Mouse (Mus musculus) CH12.LX (cell line): Measurements from ENCODE around the gene Cluap1. TPM values are rescaled to one million over a fixed set of nuclear protein-coding genes. Genes with fewer than 3 reads are reported as not detected.
A peak's percentile ranks its signal among the peaks of the same experiment; 100 is the strongest.

Source experiments
- DNase-seq: peaks from one replicate; pipeline ENCODE4 v3.0.0-alpha.2; 2013; ENCODE audit errors: extremely low read depth
- H3K27ac ChIP-seq: 2 replicates; pipeline ENCODE4 v1.5.1; 2012; ENCODE audit warnings: low read depth, mild to moderate bottlenecking, control low read depth, moderate library complexity; ENCODE audit not compliant: insufficient read depth
- H3K27me3 ChIP-seq: replicated peaks from 2 replicates; pipeline ENCODE3; 2012; ENCODE audit warnings: inconsistent platforms
- H3K36me3 ChIP-seq, 2 experiments: replicated peaks in 1 of 2; 2 replicates each; pipeline versions ENCODE3 to v1.6.1; 2012; ENCODE audit warnings: inconsistent platforms in 1 of 2, low read length in 1 of 2, mild to moderate bottlenecking in 1 of 2, mixed read lengths in 1 of 2, moderate library complexity in 1 of 2; ENCODE audit not compliant: control insufficient read depth in 1 of 2, insufficient read depth in 1 of 2
- H3K4me1 ChIP-seq, 2 experiments: 2 replicates each; pipeline ENCODE4 v1.6.1; 2012; ENCODE audit warnings: inconsistent platforms in 1 of 2, moderate library complexity in 1 of 2; ENCODE audit not compliant: insufficient read depth in 2 of 2, control insufficient read depth in 1 of 2
- H3K4me2 ChIP-seq: 2 replicates; pipeline ENCODE4 v1.6.1; 2012; ENCODE audit warnings: low read depth, mild to moderate bottlenecking, control low read depth; ENCODE audit not compliant: poor library complexity, insufficient read depth, severe bottlenecking
- H3K4me3 ChIP-seq, 3 experiments: fragments of 150-350 bp in 1 of 3; sonication (generic) in 1 of 3; replicated peaks in 1 of 3; 2 replicates each; pipeline versions ENCODE3 to v1.5.1; 2011 to 2012; ENCODE audit warnings: low read depth in 2 of 3, low read length in 2 of 3, mild to moderate bottlenecking in 2 of 3, moderate library complexity in 2 of 3, control low read depth in 1 of 3, improper control_type of control experiment in 1 of 3, inconsistent platforms in 1 of 3, mixed read lengths in 1 of 3; ENCODE audit not compliant: poor library complexity in 1 of 3
- H3K79me2 ChIP-seq: replicated peaks from 2 replicates; pipeline ENCODE4 v1.6.1; 2012; ENCODE audit warnings: mild to moderate bottlenecking, moderate library complexity; ENCODE audit not compliant: control insufficient read depth, poor library complexity, insufficient read depth, severe bottlenecking; ENCODE audit errors: extremely low read depth
- H3K9ac ChIP-seq: 2 replicates; pipeline ENCODE4 v1.6.1; 2012; ENCODE audit warnings: low read depth, mild to moderate bottlenecking, control low read depth, moderate library complexity; ENCODE audit not compliant: insufficient read depth
- H3K9me3 ChIP-seq: replicated peaks from 2 replicates; pipeline ENCODE3; 2012; ENCODE audit warnings: low read length, inconsistent platforms, mixed read lengths
- CHD1 ChIP-seq: IDR thresholded peaks from 2 replicates; pipeline ENCODE4 v1.6.1; 2012; ENCODE audit warnings: low read depth, low read length, improper control_type of control experiment, inconsistent platforms
- CHD2 ChIP-seq: IDR thresholded peaks from 2 replicates; pipeline ENCODE4 v1.6.1; 2011; ENCODE audit warnings: low read length, improper control_type of control experiment
- CTCF ChIP-seq, 2 experiments: IDR thresholded peaks in 1 of 2; conservative IDR thresholded peaks in 1 of 2; 2 replicates each; pipeline ENCODE4 v1.5.1; 2011 to 2012; ENCODE audit warnings: low read depth in 2 of 2, low read length in 2 of 2, improper control_type of control experiment in 1 of 2, inconsistent platforms in 1 of 2, mild to moderate bottlenecking in 1 of 2, moderate library complexity in 1 of 2
- EP300 ChIP-seq: IDR thresholded peaks from 2 replicates; pipeline ENCODE4 v1.6.1; 2011; ENCODE audit warnings: low read length, improper control_type of control experiment
- ETS1 ChIP-seq: conservative IDR thresholded peaks from 2 replicates; pipeline ENCODE4 v1.6.1; 2012; ENCODE audit warnings: low read depth, mild to moderate bottlenecking, inconsistent platforms, low read length, improper control_type of control experiment, moderate library complexity
- HCFC1 ChIP-seq: IDR thresholded peaks from 2 replicates; pipeline ENCODE4 v1.6.1; 2012; ENCODE audit warnings: low read depth, mild to moderate bottlenecking, inconsistent platforms, low read length, improper control_type of control experiment
- JUND ChIP-seq: conservative IDR thresholded peaks from 2 replicates; pipeline ENCODE4 v1.6.1; 2011; ENCODE audit warnings: low read depth, low read length, improper control_type of control experiment
- KAT2A ChIP-seq: IDR thresholded peaks from 2 replicates; pipeline ENCODE4 v1.6.1; 2012; ENCODE audit warnings: low read length, improper control_type of control experiment, inconsistent platforms; ENCODE audit not compliant: insufficient replicate concordance
- MAFK ChIP-seq: IDR thresholded peaks from 2 replicates; pipeline ENCODE4 v1.6.1; 2011; ENCODE audit warnings: low read length, improper control_type of control experiment; ENCODE audit not compliant: insufficient replicate concordance
- MAX ChIP-seq: IDR thresholded peaks from 2 replicates; pipeline ENCODE4 v1.6.1; 2011; ENCODE audit warnings: low read length, improper control_type of control experiment
- NRF1 ChIP-seq: IDR thresholded peaks from 2 replicates; pipeline ENCODE4 v1.6.1; 2014; ENCODE audit warnings: low read depth, mild to moderate bottlenecking, inconsistent platforms, low read length, improper control_type of control experiment, moderate library complexity
- POLR2A ChIP-seq: IDR thresholded peaks from 2 replicates; pipeline ENCODE4 v1.6.1; 2011; ENCODE audit warnings: low read depth, mild to moderate bottlenecking, improper control_type of control experiment, low read length
- RCOR1 ChIP-seq: conservative IDR thresholded peaks from 2 replicates; pipeline ENCODE4 v1.6.1; 2012; ENCODE audit warnings: low read depth, mild to moderate bottlenecking, inconsistent platforms, low read length, improper control_type of control experiment
- SIN3A ChIP-seq: IDR thresholded peaks from 2 replicates; pipeline ENCODE4 v1.6.1; 2012; ENCODE audit warnings: low read length, improper control_type of control experiment, inconsistent platforms
- TCF12 ChIP-seq: IDR thresholded peaks from 2 replicates; pipeline ENCODE4 v1.6.1; 2014; ENCODE audit warnings: low read depth, mild to moderate bottlenecking, inconsistent platforms, low read length, improper control_type of control experiment
- USF1 ChIP-seq: IDR thresholded peaks from 2 replicates; pipeline ENCODE4 v1.6.1; 2014; ENCODE audit warnings: low read depth, mild to moderate bottlenecking, inconsistent platforms, low read length, improper control_type of control experiment
- ZC3H11A ChIP-seq: IDR thresholded peaks from 2 replicates; pipeline ENCODE4 v1.6.1; 2012; ENCODE audit warnings: low read depth, mild to moderate bottlenecking, inconsistent platforms, low read length, improper control_type of control experiment
- ZKSCAN1 ChIP-seq: IDR thresholded peaks from 2 replicates; pipeline ENCODE4 v1.6.1; 2012; ENCODE audit warnings: low read depth, inconsistent platforms, low read length, improper control_type of control experiment, borderline replicate concordance
- ZNF384 ChIP-seq: IDR thresholded peaks from 2 replicates; pipeline ENCODE4 v1.6.1; 2012; ENCODE audit warnings: low read depth, low read length, improper control_type of control experiment, inconsistent platforms
- dilution Hi-C: fragments of 300-500 bp; cut with MboI; formaldehyde crosslinking; loops from 2 replicates; pipeline ENCODE4 v1.14.3; 2020; ENCODE audit warnings: low sequenced_read_pairs; ENCODE audit not compliant: extremely low pct_unique_long_range_greater_than_20kb, extremely low pct_ligation_motif_present
- in situ Hi-C: fragments of 300-500 bp; cut with MboI; formaldehyde crosslinking; loops from 3 replicates; pipeline ENCODE4 v1.14.3; 2019; ENCODE audit warnings: low sequenced_read_pairs, low pct_ligation_motif_present, low pct_unique_long_range_greater_than_20kb, mixed read lengths
- polyA plus RNA-seq: library from polyadenylated mRNA; unstranded; fragments of >175 nt; gene quantifications from 2 replicates; pipeline ENCODE4 v1.2.1, GENCODE M21; 2012; ENCODE audit warnings: low read depth; ENCODE audit not compliant: insufficient read length
- total RNA-seq, 2 experiments: library from RNA; depleted of rRNA; stranded (reverse); fragments of 300-350 nt in 1 of 2; fragments of >200 nt in 1 of 2; gene quantifications; 2 replicates each; pipeline ENCODE4 v1.2.3; 2012 to 2014

Cluap1 gene
- total and polyA plus RNA-seq, 3 experiments: 33.7 to 47.0 (median 46.5) TPM

DNA sequence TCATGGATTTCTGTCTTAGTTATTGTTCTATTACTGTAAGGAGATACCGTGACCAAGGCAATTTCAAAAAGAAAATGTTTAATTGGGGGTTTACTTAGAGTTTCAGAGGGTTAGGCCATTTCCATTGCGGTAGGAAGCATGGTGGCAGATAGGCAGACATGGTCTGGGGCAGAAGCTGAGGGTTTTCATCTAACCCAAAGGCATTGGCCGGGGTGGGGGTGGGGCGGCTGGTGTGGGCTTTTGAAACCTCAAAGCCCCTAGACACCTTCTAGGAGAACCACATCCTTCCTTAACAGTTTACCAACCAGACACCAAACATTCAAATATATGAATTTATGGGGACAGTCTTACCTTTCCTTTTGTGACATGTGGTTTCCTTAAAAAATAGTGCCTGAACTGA is 49.3 kb upstream of the Cluap1 start:
- Histone ChIP-seq H3K27ac (no peak overlapping the region), H3K4me1 (peaks cover 2 to 5% of the 10 kb centered on the region in 2 experiments; a peak in 1 of 4 replicates), H3K27me3 (no peaks in the 10 kb centered on the region), H3K9me3 (no peaks in the 10 kb centered on the region), H3K36me3 (peaks cover 10 to 28% of the 10 kb centered on the region in 2 experiments), H3K4me2 (no peak overlapping the region), H3K79me2 (0 out of 2 replicates have a peak, but pooled peaks cover 2% of the 10 kb centered on the region), H3K4me3 (no peak overlapping the region), H3K9ac (no peak overlapping the region)
- DNase-seq: peak; percentile 14
- no peak for TF ChIP-seq CHD1
- TF ChIP-seq ZC3H11A: no peak
- TF ChIP-seq EP300: no peak
- no peak for TF ChIP-seq MAFK
- TF ChIP-seq MAX: no peak
- TF ChIP-seq ZNF384: no peak
- TF ChIP-seq ZKSCAN1: no peak
- TF ChIP-seq KAT2A: no peak
- TF ChIP-seq CHD2: no peak
- no peak for TF ChIP-seq TCF12
- no peak for TF ChIP-seq ETS1
- TF ChIP-seq NRF1: no peak
- no peak for TF ChIP-seq JUND
- no peak for TF ChIP-seq POLR2A
- no peak for TF ChIP-seq HCFC1
- no peak for TF ChIP-seq RCOR1
- in situ Hi-C loops (no loop called here), dilution Hi-C loops (no loop called here)

GRCm38 (mm10) chr16:3871815-3872214 is 36.8 kb upstream of the Cluap1 start:
- peak overlapping the region; percentile 52 for H3K4me2 ChIP-seq
- peak overlapping the region; percentile 57 for H3K9ac ChIP-seq
- no peaks in the 10 kb centered on the region for H3K9me3 ChIP-seq
- dilution Hi-C loops (no loop called here), in situ Hi-C loops (no loop called here)
- peaks cover 8% of the 10 kb centered on the region for H3K79me2 ChIP-seq
- peak overlapping the region; percentile 62 to 92 (median 65) for H3K4me3 ChIP-seq
- H3K27me3 ChIP-seq: no peaks in the 10 kb centered on the region
- peaks cover 2 to 31% of the 10 kb centered on the region in 2 experiments; a peak in 2 of 4 replicates for H3K4me1 ChIP-seq
- no peak overlapping the region for H3K27ac ChIP-seq
- H3K36me3 ChIP-seq: peaks cover 16 to 40% of the 10 kb centered on the region in 2 experiments
- DNase-seq: no peak
- TF ChIP-seq SIN3A (no peak), CHD1 (no peak), USF1 (no peak), CTCF (conservative IDR thresholded peaks at IDR 0.05 in 1 of 2, IDR thresholded peaks at IDR 0.05 in 1 of 2; ENCODE audit: low read depth in 2 of 2, low read length in 2 of 2) (no peak)
